ENCODE assay signal across 10 mouse cellular contexts in genomic region chr3:78782766-78783165, GRCm38 (mm10).
"Had no signal": no experiment of that assay in that cellular context is flagged by ENCODE, and none has a peak within 500 bp of the region (broad histone marks: within the 10 kb centered on the region; RNA-seq: fewer than 3 reads in every experiment).

No protein-coding gene starts in this region.

- DNase-seq: kidney, adult 2 months; kidney, postnatal 25 days; liver; lung, adult 18-20 months; lung, postnatal 10 days; lung, postnatal 36 days; retina, postnatal 1 day; right cerebral cortex, postnatal 25 days; thymus, adult 18-20 months; thymus, postnatal 36 days had no signal
